Mouse (Mus musculus) left cerebral cortex, adult 18-20 months (tissue): Measurements from ENCODE around the gene Nostrin. TPM values are rescaled to one million over a fixed set of nuclear protein-coding genes. Genes with fewer than 3 reads are reported as not detected.

ENCODE experiments used
- total RNA-seq, 2 experiments: library from RNA; stranded (reverse); gene quantifications; 2 replicates each; pipeline ENCODE4 v1.2.3; 2021

Nostrin gene
- total RNA-seq, 2 experiments from 2014 or later: 5.0 TPM

Other genes with a start within 250 kb of the Nostrin start
- under 1 TPM; 0.81 to 0.91 TPM for gene Spc25, start 70.4 kb downstream of the Nostrin start, total RNA-seq
- gene G6pc2, start 75.3 kb downstream of the Nostrin start, total RNA-seq: not detected
- gene Abcb11, start 206.8 kb downstream of the Nostrin start, total RNA-seq: not detected
- under 1 TPM; 0.12 to 0.21 TPM for gene Dhrs9, start 244.6 kb downstream of the Nostrin start, total RNA-seq